Mouse (Mus musculus) adrenal gland, postnatal 25 days (tissue): ENCODE measurements at regions not wholly inside any gene's neighbourhood (a gene's known extent, or its start where the extent isn't known, plus 50 kb on each side); places are given as distances from the start of the nearest gene placed in this dataset.
A peak's percentile ranks its signal among the peaks of the same experiment; 100 is the strongest.

Source experiments
- DNase-seq: peaks from one replicate; pipeline ENCODE4 v3.0.0; 2021; ENCODE audit warnings: mixed read lengths
- microRNA-seq, 2 experiments: library from miRNA; unstranded; fragments of <30 nt; microRNA quantifications; one replicate each; pipeline ENCODE4 v1.2.0; 2021

DNA sequence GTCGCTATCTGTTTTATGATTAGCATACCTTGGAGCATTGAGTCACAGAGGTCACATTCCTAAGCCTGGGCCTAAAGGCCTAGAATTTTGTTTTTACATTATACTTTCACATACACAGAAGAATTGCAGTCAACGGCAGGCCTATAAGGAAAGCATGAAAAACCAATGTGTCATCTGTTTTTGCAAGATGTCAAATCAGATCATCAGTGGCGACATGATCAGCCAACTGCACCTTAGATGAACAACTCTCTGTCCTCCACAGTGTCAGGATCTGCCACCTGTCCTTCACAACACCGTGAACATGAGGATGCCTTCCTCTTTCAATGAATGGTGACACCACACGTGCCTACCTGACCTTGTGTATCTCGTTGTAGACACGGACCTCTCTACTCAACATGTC is 66.5 kb upstream of the Klf12 start:
- DNase-seq, result no peak

DNA sequence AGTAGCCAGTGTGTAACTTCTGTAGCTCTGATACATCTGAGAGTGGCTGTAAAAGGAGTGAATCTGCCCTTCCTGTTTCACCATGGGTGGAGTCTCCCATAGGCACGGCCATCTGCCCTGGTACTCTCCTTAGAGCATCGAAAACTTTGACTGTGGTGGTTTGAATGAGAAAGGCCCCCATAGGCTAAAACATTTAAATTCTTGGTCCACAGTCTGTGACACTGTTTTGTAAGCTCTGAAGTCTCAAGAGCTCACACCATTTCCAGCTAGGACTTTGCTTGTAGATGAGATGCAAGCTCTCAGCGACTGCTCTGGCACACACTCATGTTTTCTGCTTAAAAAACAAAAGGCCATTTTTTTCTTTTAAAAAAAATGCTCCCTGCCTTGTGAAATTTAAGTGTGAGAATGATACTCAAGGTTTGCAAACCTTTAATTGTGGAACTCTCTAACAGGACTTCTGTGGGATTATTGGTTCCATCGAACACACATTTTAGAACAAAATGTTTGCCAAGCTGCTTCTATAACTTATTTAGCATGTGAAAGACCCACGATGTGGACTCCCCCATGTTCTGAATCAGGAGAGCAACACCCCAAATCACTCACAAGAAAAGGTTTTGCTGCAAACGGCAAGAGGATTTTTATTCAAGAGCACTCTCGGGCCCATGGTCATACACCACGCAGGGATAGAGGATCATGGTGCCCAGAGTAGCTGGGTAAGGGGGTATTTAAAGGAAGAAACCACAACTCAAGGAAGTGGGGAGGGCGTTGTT is 65.7 kb upstream of the Klf12 start:
- no peak for DNase-seq

- DNase-seq, result peak; percentile 7
Measured at GRCm38 (mm10) chr14:100348336-100349164, 64.1 kb upstream of the Klf12 start.

GRCm38 (mm10) chr14:100336926-100337325 is 52.4 kb upstream of the Klf12 start:
- no peak for DNase-seq

Small RNA genes lying in the stretch of these regions (microRNA-seq; reads per million reads assigned to microRNA genes)
- gene Gm22401, result 0 reads per million in 2 experiments
